Mouse (Mus musculus): Measurements from ENCODE around the gene Tmem260. TPM values are rescaled to one million over a fixed set of nuclear protein-coding genes. Genes with fewer than 3 reads are reported as not detected.

Gene Tmem260
- polyA plus RNA-seq, 1 experiment from 2014 or later, result 10.0 TPM

DNA sequence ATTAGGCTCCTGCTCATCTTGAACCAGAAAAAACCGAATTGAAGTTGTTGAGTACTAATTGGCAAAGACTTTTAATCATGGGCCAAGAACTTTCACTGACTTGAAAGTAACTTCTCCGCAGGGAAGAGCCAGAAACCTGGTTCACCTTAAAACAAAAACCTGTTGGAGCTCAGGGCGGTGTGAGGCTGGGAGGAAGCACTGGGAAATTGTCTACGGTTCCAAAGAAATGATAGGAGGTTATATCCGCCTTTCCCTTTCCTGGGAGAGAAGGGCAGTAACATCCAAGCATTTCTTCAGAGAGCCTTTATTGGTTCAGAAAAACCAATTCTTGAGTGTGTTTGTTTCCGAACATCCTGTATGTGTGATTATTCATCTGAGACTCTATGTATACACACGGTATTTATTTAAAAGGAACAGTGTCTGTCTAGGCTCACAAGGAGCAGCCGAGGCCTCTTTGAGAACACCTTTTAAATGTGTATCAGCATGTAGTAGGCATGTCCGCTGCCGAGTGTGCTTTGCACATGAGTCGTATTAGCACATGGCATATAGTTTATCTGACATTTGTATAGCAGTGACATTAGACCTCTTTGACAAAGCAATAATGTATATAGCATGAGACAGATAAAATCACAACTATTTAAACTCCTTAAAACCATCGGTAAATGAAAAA is 68.0 kb downstream of the Tmem260 start:
- Histone ChIP-seq H3K27ac (ENCODE audit: low read length) (no peak overlapping the region), H3K4me2 (replicated peaks; ENCODE audit: low read depth, low read length) (no peak overlapping the region), H3K4me3 (ENCODE audit: low read depth, low read length) (no peak overlapping the region), H3K4me1 (ENCODE audit: insufficient read depth, low read depth, low read length) (no peaks in the 10 kb centered on the region), H3K9me3 (ENCODE audit: low read length) (no peaks in the 10 kb centered on the region), H3K36me3 (ENCODE audit: insufficient read depth, low read length) (no peaks in the 10 kb centered on the region; the same call in none of the 2 replicates), H3K9ac (replicated peaks; ENCODE audit: low read depth) (no peak overlapping the region), H3K27me3 (replicated peaks; ENCODE audit: insufficient read depth, low read length) (no peaks in the 10 kb centered on the region)
- ATAC-seq (no peak), DNase-seq (ENCODE audit: low spot score) (no peak)
- no peak for TF ChIP-seq EP300 (IDR thresholded peaks at IDR 0.05)
- no peak for TF ChIP-seq CTCF (IDR thresholded peaks at IDR 0.05)
- WGBS, result 80% methylated on average over 12 of the region's 12 CpGs

DNA sequence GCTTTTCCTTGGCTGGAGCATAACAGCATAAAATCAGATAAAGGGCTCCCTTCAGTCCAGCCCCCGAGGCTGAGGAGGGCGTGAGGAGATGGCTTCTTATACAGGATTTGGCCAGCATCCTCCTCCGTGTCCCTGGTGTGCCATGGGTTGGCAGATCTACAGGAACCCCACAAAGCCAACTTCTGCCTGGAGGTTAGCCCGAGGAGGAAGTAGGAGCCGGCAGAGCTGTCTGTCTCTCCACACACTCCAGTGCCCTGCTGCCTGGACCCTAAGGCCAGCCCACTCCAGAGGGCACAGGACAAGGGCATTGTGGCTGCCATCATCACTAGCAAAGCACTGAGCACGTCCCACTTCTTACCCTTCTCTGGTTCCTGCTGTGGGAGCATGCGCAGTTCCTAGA is 68.7 kb downstream of the Tmem260 start:
- WGBS, result 62% methylated on average over 7 of the region's 7 CpGs
- no peak for DNase-seq (ENCODE audit: low spot score)
- Histone ChIP-seq H3K27me3 (replicated peaks; ENCODE audit: insufficient read depth, low read length) (no peaks in the 10 kb centered on the region), H3K4me1 (ENCODE audit: insufficient read depth, low read depth, low read length) (no peaks in the 10 kb centered on the region), H3K4me3 (ENCODE audit: low read depth, low read length) (no peak overlapping the region), H3K9me3 (ENCODE audit: low read length) (no peaks in the 10 kb centered on the region), H3K4me2 (replicated peaks; ENCODE audit: low read depth, low read length) (no peak overlapping the region), H3K36me3 (ENCODE audit: insufficient read depth, low read length) (no peaks in the 10 kb centered on the region; the same call in 1 of the 2 replicates), H3K27ac (ENCODE audit: low read length) (no peak overlapping the region), H3K9ac (replicated peaks; ENCODE audit: low read depth) (no peak overlapping the region)
- TF ChIP-seq CTCF (IDR thresholded peaks at IDR 0.05) (no peak), EP300 (IDR thresholded peaks at IDR 0.05) (no peak)
- no peak for ATAC-seq

DNA sequence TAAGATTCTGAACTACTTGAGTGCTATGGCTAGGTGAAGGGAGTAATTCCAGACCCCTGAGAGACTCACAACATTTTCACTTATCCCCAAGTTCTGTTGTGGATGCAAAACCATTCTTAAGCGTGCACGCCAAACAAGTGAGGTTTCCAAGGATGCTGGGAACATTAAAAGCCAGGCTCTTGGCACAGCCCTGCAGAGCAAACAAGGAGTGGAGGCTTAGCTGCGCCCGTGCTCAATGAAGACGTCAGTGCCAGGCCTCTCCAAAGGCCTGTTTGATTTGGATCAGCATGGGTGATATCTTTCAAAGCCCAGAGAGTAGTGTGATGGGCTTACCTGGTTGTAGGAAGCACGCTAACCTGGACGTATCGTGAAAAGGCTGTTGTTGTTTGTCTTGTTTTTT is 69.6 kb downstream of the Tmem260 start:
- Histone ChIP-seq H3K9ac (replicated peaks; ENCODE audit: low read depth) (no peak overlapping the region), H3K36me3 (ENCODE audit: insufficient read depth, low read length) (no peaks in the 10 kb centered on the region; the same call in 1 of the 2 replicates), H3K27ac (ENCODE audit: low read length) (no peak overlapping the region), H3K9me3 (ENCODE audit: low read length) (no peaks in the 10 kb centered on the region), H3K27me3 (replicated peaks; ENCODE audit: insufficient read depth, low read length) (no peaks in the 10 kb centered on the region), H3K4me3 (ENCODE audit: low read depth, low read length) (no peak overlapping the region), H3K4me1 (ENCODE audit: insufficient read depth, low read depth, low read length) (no peaks in the 10 kb centered on the region), H3K4me2 (replicated peaks; ENCODE audit: low read depth, low read length) (no peak overlapping the region)
- ATAC-seq (no peak), DNase-seq (ENCODE audit: low spot score) (peak; percentile 27)
- 61% methylated on average over 8 of the region's 8 CpGs for WGBS
- TF ChIP-seq CTCF (IDR thresholded peaks at IDR 0.05), result no peak
- TF ChIP-seq EP300 (IDR thresholded peaks at IDR 0.05), result no peak

DNA sequence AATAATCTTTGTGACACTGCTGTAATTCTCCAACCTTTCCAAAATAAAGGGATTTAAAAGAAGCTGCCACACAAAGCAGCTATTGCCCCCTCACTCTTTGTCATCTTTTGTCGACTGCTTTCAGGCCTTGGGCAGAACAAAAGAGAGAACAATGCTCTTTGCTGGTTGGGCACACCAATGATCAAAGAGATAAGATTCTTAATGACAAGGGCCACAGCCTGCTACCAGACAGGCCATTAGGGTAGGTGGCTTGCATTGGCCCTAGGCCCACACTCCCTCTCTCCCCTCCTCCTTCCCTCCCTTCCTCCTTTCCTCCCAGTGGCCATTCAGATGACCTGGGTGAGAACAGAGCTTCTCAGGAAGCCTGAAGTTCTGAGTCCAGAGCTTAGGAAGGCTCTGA is 77.4 kb downstream of the Tmem260 start:
- no peaks in the 10 kb centered on the region for H3K27me3 ChIP-seq (replicated peaks; ENCODE audit: insufficient read depth, low read length)
- H3K4me1 ChIP-seq (ENCODE audit: insufficient read depth, low read depth, low read length), result no peaks in the 10 kb centered on the region
- 19% methylated on average over 1 of the region's 1 CpGs for WGBS
- no peak for TF ChIP-seq EP300 (IDR thresholded peaks at IDR 0.05)
- no peak for ATAC-seq
- H3K4me2 ChIP-seq (replicated peaks; ENCODE audit: low read depth, low read length), result no peak overlapping the region
- H3K27ac ChIP-seq (ENCODE audit: low read length), result no peak overlapping the region
- no peak for DNase-seq (ENCODE audit: low spot score)
- H3K9ac ChIP-seq (replicated peaks; ENCODE audit: low read depth), result no peak overlapping the region
- H3K36me3 ChIP-seq (ENCODE audit: insufficient read depth, low read length), result no peaks in the 10 kb centered on the region
- H3K9me3 ChIP-seq (ENCODE audit: low read length), result no peaks in the 10 kb centered on the region
- no peak overlapping the region for H3K4me3 ChIP-seq (ENCODE audit: low read depth, low read length)

DNA sequence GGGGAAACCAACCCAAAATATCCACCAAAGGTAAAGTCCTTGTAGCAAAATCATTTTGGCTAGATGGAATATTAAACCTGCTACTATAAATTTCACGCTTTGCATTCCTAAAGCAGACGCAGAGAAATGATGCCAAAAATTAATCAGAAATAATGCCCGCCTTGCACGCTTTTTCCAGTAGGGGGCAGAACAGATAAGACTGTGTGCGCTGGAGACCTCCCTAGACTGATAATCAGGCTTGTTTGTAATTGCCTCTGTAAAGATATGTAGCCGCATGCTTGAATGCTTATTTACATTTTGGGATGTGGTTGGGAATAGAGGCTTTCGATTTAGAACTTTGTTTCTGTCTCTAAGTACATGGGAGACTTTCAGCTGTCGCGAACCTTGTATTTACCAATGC is 78.2 kb downstream of the Tmem260 start:
- Histone ChIP-seq H3K27me3 (replicated peaks; ENCODE audit: insufficient read depth, low read length) (no peaks in the 10 kb centered on the region), H3K4me3 (ENCODE audit: low read depth, low read length) (no peak overlapping the region), H3K4me1 (ENCODE audit: insufficient read depth, low read depth, low read length) (no peaks in the 10 kb centered on the region), H3K4me2 (replicated peaks; ENCODE audit: low read depth, low read length) (no peak overlapping the region), H3K9ac (replicated peaks; ENCODE audit: low read depth) (no peak overlapping the region), H3K27ac (ENCODE audit: low read length) (no peak overlapping the region), H3K36me3 (ENCODE audit: insufficient read depth, low read length) (no peaks in the 10 kb centered on the region), H3K9me3 (ENCODE audit: low read length) (no peaks in the 10 kb centered on the region)
- peak; percentile 48 for DNase-seq (ENCODE audit: low spot score)
- 38% methylated on average over 9 of the region's 9 CpGs for WGBS
- no peak for ATAC-seq
- TF ChIP-seq EP300 (IDR thresholded peaks at IDR 0.05), result no peak
- peak; percentile 77 for TF ChIP-seq CTCF (IDR thresholded peaks at IDR 0.05)

DNA sequence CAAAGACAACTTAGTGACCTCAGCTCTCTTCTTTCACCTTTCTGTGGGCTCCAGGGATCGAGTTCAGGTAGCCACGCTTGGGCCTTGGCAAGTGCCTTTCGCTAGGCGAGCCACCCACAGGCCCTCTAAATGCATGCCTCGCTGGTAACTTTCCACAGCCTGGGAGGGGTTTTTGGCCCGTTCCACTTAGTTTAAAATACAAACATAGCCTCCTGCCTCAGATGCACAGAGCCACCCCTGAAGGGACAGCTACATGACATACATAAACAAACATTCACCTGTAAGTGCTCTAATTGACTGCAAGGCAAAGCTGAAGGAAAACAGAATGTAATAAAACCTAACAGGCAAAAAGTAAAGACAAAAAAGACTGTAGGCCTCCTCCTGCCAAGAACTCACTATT is 79.1 kb downstream of the Tmem260 start:
- Histone ChIP-seq H3K4me3 (ENCODE audit: low read depth, low read length) (no peak overlapping the region), H3K36me3 (ENCODE audit: insufficient read depth, low read length) (no peaks in the 10 kb centered on the region), H3K27ac (ENCODE audit: low read length) (no peak overlapping the region), H3K4me2 (replicated peaks; ENCODE audit: low read depth, low read length) (no peak overlapping the region), H3K27me3 (replicated peaks; ENCODE audit: insufficient read depth, low read length) (no peaks in the 10 kb centered on the region), H3K9ac (replicated peaks; ENCODE audit: low read depth) (no peak overlapping the region), H3K9me3 (ENCODE audit: low read length) (no peaks in the 10 kb centered on the region), H3K4me1 (ENCODE audit: insufficient read depth, low read depth, low read length) (no peaks in the 10 kb centered on the region)
- 41% methylated on average over 6 of the region's 6 CpGs for WGBS
- TF ChIP-seq EP300 (IDR thresholded peaks at IDR 0.05), result no peak
- no peak for TF ChIP-seq CTCF (IDR thresholded peaks at IDR 0.05)
- ATAC-seq, result no peak
- DNase-seq (ENCODE audit: low spot score), result no peak

DNA sequence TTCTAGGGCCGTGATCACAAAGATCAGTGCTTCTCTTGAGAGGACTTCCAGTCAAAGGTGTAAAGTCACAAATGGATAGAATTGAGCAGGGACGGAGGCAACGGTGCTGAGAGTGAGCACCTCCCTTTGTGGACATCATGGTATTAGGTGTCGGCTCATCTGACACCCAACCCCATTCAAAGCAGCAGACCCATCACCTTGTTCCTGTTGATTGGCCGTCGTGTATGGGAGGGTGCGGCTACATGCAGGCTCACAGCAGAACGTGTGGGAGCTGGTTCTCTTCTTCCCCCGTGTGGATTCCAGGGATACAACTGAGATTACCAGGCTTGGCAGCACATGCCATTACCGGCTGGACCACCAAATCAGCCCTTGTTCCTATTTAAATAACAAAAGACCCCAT is 84.7 kb downstream of the Tmem260 start:
- Histone ChIP-seq H3K4me1 (ENCODE audit: insufficient read depth, low read depth, low read length) (no peaks in the 10 kb centered on the region), H3K4me3 (ENCODE audit: low read depth, low read length) (no peak overlapping the region), H3K27ac (ENCODE audit: low read length) (no peak overlapping the region), H3K27me3 (replicated peaks; ENCODE audit: insufficient read depth, low read length) (no peaks in the 10 kb centered on the region), H3K36me3 (ENCODE audit: insufficient read depth, low read length) (no peaks in the 10 kb centered on the region), H3K4me2 (replicated peaks; ENCODE audit: low read depth, low read length) (no peak overlapping the region), H3K9ac (replicated peaks; ENCODE audit: low read depth) (no peak overlapping the region), H3K9me3 (ENCODE audit: low read length) (no peaks in the 10 kb centered on the region)
- TF ChIP-seq CTCF (IDR thresholded peaks at IDR 0.05), result no peak
- TF ChIP-seq EP300 (IDR thresholded peaks at IDR 0.05), result no peak
- WGBS, result 64% methylated on average over 10 of the region's 10 CpGs
- ATAC-seq (no peak), DNase-seq (ENCODE audit: low spot score) (no peak)
